Mouse (Mus musculus) small intestine, adult 2 months (tissue): ENCODE data around the gene Sox6. TPM values are rescaled to one million over a fixed set of nuclear protein-coding genes. Genes with fewer than 3 reads are reported as not detected.

Experiments used
- H3K27ac ChIP-seq: fragments of 200-500 bp; 2 replicates; pipeline ENCODE4 v1.5.1; 2012; ENCODE audit warnings: low read depth, low read length, control low read depth, inconsistent platforms; ENCODE audit not compliant: insufficient read depth
- H3K27me3 ChIP-seq: fragments of 200-500 bp; 2 replicates; pipeline ENCODE4 v1.6.1; 2012; ENCODE audit warnings: mild to moderate bottlenecking, moderate library complexity, low read length, inconsistent platforms; ENCODE audit not compliant: control insufficient read depth, insufficient read depth
- H3K36me3 ChIP-seq: fragments of 200-500 bp; 2 replicates; pipeline ENCODE4 v1.6.1; 2012; ENCODE audit warnings: mild to moderate bottlenecking, low read length, control low read depth, inconsistent platforms; ENCODE audit not compliant: control insufficient read depth, insufficient read depth
- H3K4me1 ChIP-seq: fragments of 200-500 bp; 2 replicates; pipeline ENCODE4 v1.6.1; 2012; ENCODE audit warnings: low read length, inconsistent platforms, mixed read lengths; ENCODE audit not compliant: control insufficient read depth, insufficient read depth, insufficient read length
- H3K4me3 ChIP-seq: fragments of 200-500 bp; 2 replicates; pipeline ENCODE4 v1.5.1; 2012; ENCODE audit warnings: low read depth, mild to moderate bottlenecking, control low read depth, inconsistent platforms, low read length, moderate library complexity
- CTCF ChIP-seq: fragments of 200-500 bp; IDR thresholded peaks from 2 replicates; pipeline ENCODE4 v1.5.1; 2012; ENCODE audit warnings: low read depth, mild to moderate bottlenecking, control low read depth, inconsistent platforms, low read length, moderate library complexity, mixed read lengths; ENCODE audit not compliant: insufficient replicate concordance, insufficient read length; ENCODE audit errors: extremely low read depth
- POLR2A ChIP-seq: fragments of 200-500 bp; IDR thresholded peaks from 2 replicates; pipeline ENCODE4 v1.6.1; 2012; ENCODE audit warnings: low read depth, mild to moderate bottlenecking, control low read depth, inconsistent platforms, low read length, moderate library complexity
- WGBS: fragments of 180-500 bp; shearing (Covaris S2); methylation state at CpG from one replicate; pipeline ENCODE4 v1.1.7; 2018; 5-methylcytosine and 5-hydroxymethylcytosine counted together
- polyA plus RNA-seq: library from polyadenylated mRNA; depleted of rRNA; stranded (reverse); fragments of >200 nt; gene quantifications from 2 replicates; pipeline ENCODE4 v1.2.3, GENCODE M21; 2012

Sox6 gene
- polyA plus RNA-seq, 1 experiment = 17.6 TPM

- Histone ChIP-seq H3K27ac (no peak overlapping the region), H3K36me3 (no peaks in the 10 kb centered on the region), H3K4me1 (peaks cover 3% of the 10 kb centered on the region; the same call in 1 of the 2 replicates), H3K4me3 (no peak overlapping the region), H3K27me3 (no peaks in the 10 kb centered on the region)
- TF ChIP-seq CTCF (no peak), POLR2A (no peak)
- 90% methylated on average over 3 of the region's 3 CpGs for WGBS
Observed at GRCm38 (mm10) chr7:115630691-115631090, 407.9 kb downstream of the Sox6 start.

- no peak for TF ChIP-seq CTCF
- TF ChIP-seq POLR2A = no peak
- H3K36me3 ChIP-seq = no peaks in the 10 kb centered on the region
- WGBS = 86% methylated on average over 4 of the region's 4 CpGs
- H3K4me1 ChIP-seq = peaks cover 3% of the 10 kb centered on the region; the same call in 1 of the 2 replicates
- H3K27ac ChIP-seq = no peak overlapping the region
- H3K27me3 ChIP-seq = no peaks in the 10 kb centered on the region
- H3K4me3 ChIP-seq = no peak overlapping the region
Observed at GRCm38 (mm10) chr7:115630287-115630686, 408.3 kb downstream of the Sox6 start.

GRCm38 (mm10) chr7:115628766-115629165 lies 409.8 kb downstream of the Sox6 start:
- TF ChIP-seq POLR2A = no peak
- no peak for TF ChIP-seq CTCF
- Histone ChIP-seq H3K4me3 (no peak overlapping the region), H3K36me3 (no peaks in the 10 kb centered on the region), H3K27me3 (no peaks in the 10 kb centered on the region), H3K4me1 (peaks cover 3% of the 10 kb centered on the region; the same call in 1 of the 2 replicates), H3K27ac (no peak overlapping the region)
- 92% methylated on average over 1 of the region's 1 CpGs for WGBS

GRCm38 (mm10) chr7:115625956-115626355 lies 412.6 kb downstream of the Sox6 start:
- Histone ChIP-seq H3K4me1 (peaks cover 3% of the 10 kb centered on the region; the same call in 1 of the 2 replicates), H3K4me3 (no peak overlapping the region), H3K27ac (no peak overlapping the region), H3K36me3 (no peaks in the 10 kb centered on the region), H3K27me3 (no peaks in the 10 kb centered on the region)
- 32% methylated on average over 4 of the region's 4 CpGs for WGBS
- TF ChIP-seq POLR2A (no peak), CTCF (no peak)

GRCm38 (mm10) chr7:115624907-115625552 lies 413.6 kb downstream of the Sox6 start:
- Histone ChIP-seq H3K4me3 (no peak overlapping the region), H3K27me3 (no peaks in the 10 kb centered on the region), H3K4me1 (peaks cover 3% of the 10 kb centered on the region; the same call in 1 of the 2 replicates), H3K36me3 (no peaks in the 10 kb centered on the region), H3K27ac (no peak overlapping the region)
- no peak for TF ChIP-seq POLR2A
- TF ChIP-seq CTCF = no peak
- WGBS = 18% methylated on average over 8 of the region's 8 CpGs

GRCm38 (mm10) chr7:115624451-115624850 lies 414.1 kb downstream of the Sox6 start:
- Histone ChIP-seq H3K36me3 (no peaks in the 10 kb centered on the region), H3K27ac (no peak overlapping the region), H3K4me1 (peaks cover 3% of the 10 kb centered on the region; the same call in 1 of the 2 replicates), H3K27me3 (no peaks in the 10 kb centered on the region), H3K4me3 (no peak overlapping the region)
- 65% methylated on average over 5 of the region's 5 CpGs for WGBS
- no peak for TF ChIP-seq CTCF
- TF ChIP-seq POLR2A = no peak

- Histone ChIP-seq H3K27ac (peak overlapping the region; percentile 87), H3K27me3 (no peaks in the 10 kb centered on the region), H3K36me3 (no peaks in the 10 kb centered on the region), H3K4me1 (no peaks in the 10 kb centered on the region), H3K4me3 (no peak overlapping the region)
- TF ChIP-seq POLR2A (no peak), CTCF (no peak)
- WGBS = 2% methylated on average over 10 of the region's 10 CpGs
Observed at GRCm38 (mm10) chr7:115615697-115616237, 422.8 kb downstream of the Sox6 start.
